ENCODE assay signal across 13 mouse cellular contexts in genomic region chr4:135895071-135895571, GRCm38 (mm10). TPM values are rescaled to one million over a fixed set of nuclear protein-coding genes. Genes with fewer than 3 reads are reported as not detected.
A peak's percentile ranks its signal among the peaks of the same experiment; 100 is the strongest.
DNase-seq lines count a peak whose midpoint lies in the region; ATAC-seq and TF ChIP-seq lines count a peak whose summit lies in the region.
"Had no signal": no experiment of that assay in that cellular context is flagged by ENCODE, and none has a peak within 500 bp of the region (broad histone marks: within the 10 kb centered on the region; RNA-seq: fewer than 3 reads in every experiment).

TSS of gene Cnr2 (plus strand) at chr4:135895394.

- no peak within 1 kb of the TSS; the same call in 1 of the 2 replicates for H3K4me3 ChIP-seq in heart, postnatal 0 days (ENCODE audit: low read depth, low read length)
- H3K4me3 ChIP-seq in G1E (ENCODE audit: low read depth, low read length) = peak within 1 kb of the TSS; percentile 62
- H3K4me3 ChIP-seq in liver, embryonic 13.5 days (replicated peaks) = peak within 1 kb of the TSS; percentile 39
- H3K4me3 ChIP-seq in forebrain, embryonic 15.5 days = no peak within 1 kb of the TSS
- H3K4me3 ChIP-seq: neural tube, embryonic 13.5 days had no signal

- no peak for TF ChIP-seq EP300 in heart, postnatal 0 days (IDR thresholded peaks at IDR 0.05; ENCODE audit: low read depth)

- no peaks in the 10 kb centered on the region for H3K9me3 ChIP-seq in heart, postnatal 0 days (replicated peaks; ENCODE audit: control insufficient read depth, low read length)
- H3K9me3 ChIP-seq in G1E (replicated peaks) = peaks cover 4% of the 10 kb centered on the region; the same call in 1 of the 2 replicates
- no peaks in the 10 kb centered on the region for H3K9me3 ChIP-seq in liver, embryonic 13.5 days (replicated peaks)
- H3K9me3 ChIP-seq in forebrain, embryonic 15.5 days = no peaks in the 10 kb centered on the region
- H3K9me3 ChIP-seq: neural tube, embryonic 13.5 days had no signal

- no peak for DNase-seq in heart, postnatal 0 days (ENCODE audit: low spot score)
- DNase-seq in heart, adult 9 months (ENCODE audit: low spot score in 2 of 2) = no peak
- no peak for DNase-seq in G1E (ENCODE audit: low spot score)
- no peak for DNase-seq in liver, embryonic 13.5 days
- DNase-seq in spleen, postnatal 36 days (ENCODE audit: low spot score in 2 of 2) = peak; percentile 73
- DNase-seq in adrenal gland, adult (ENCODE audit: inconsistent age in 2 of 2, low spot score in 1 of 2) = no peak
- DNase-seq in adrenal gland, postnatal 4 days (ENCODE audit: low spot score in 2 of 2) = no peak
- DNase-seq: adrenal gland, adult 2 months; cerebellum, postnatal 10 days; gastrocnemius, postnatal 14 days had no signal

- no peaks in the 10 kb centered on the region for H3K36me3 ChIP-seq in heart, postnatal 0 days (replicated peaks; ENCODE audit: control insufficient read depth, insufficient read depth, low read length)
- H3K36me3 ChIP-seq in G1E (replicated peaks) = peaks cover 10% of the 10 kb centered on the region
- no peaks in the 10 kb centered on the region for H3K36me3 ChIP-seq in liver, embryonic 13.5 days
- H3K36me3 ChIP-seq in forebrain, embryonic 15.5 days = no peaks in the 10 kb centered on the region
- H3K36me3 ChIP-seq: neural tube, embryonic 13.5 days had no signal

- H3K27me3 ChIP-seq in heart, postnatal 0 days (ENCODE audit: control insufficient read depth, insufficient read depth, low read length) = no peaks in the 10 kb centered on the region
- no peaks in the 10 kb centered on the region for H3K27me3 ChIP-seq in G1E (ENCODE audit: insufficient read depth, low read length)
- H3K27me3 ChIP-seq in liver, embryonic 13.5 days = no peaks in the 10 kb centered on the region
- H3K27me3 ChIP-seq in forebrain, embryonic 15.5 days = no peaks in the 10 kb centered on the region
- H3K27me3 ChIP-seq: neural tube, embryonic 13.5 days had no signal

- 29% methylated on average over 8 of the region's 8 CpGs for WGBS in heart, postnatal 0 days
- 17% methylated on average over 8 of the region's 8 CpGs for WGBS in liver, embryonic 13.5 days (ENCODE audit: insufficient replicate concordance)
- 57% methylated on average over 8 of the region's 8 CpGs for WGBS in forebrain, embryonic 15.5 days

- no peak for TF ChIP-seq CTCF in heart, postnatal 0 days (IDR thresholded peaks at IDR 0.05; ENCODE audit: low read depth)
- no peak for TF ChIP-seq CTCF in G1E (IDR thresholded peaks at IDR 0.05; ENCODE audit: low read depth, low read length)

- H3K27ac ChIP-seq in heart, postnatal 0 days (ENCODE audit: low read depth) = no peak within 1 kb of the TSS
- peak within 1 kb of the TSS; percentile 84 for H3K27ac ChIP-seq in liver, embryonic 13.5 days
- no peak within 1 kb of the TSS for H3K27ac ChIP-seq in forebrain, embryonic 15.5 days (replicated peaks)
- H3K27ac ChIP-seq: neural tube, embryonic 13.5 days had no signal

- peak within 1 kb of the TSS; percentile 16; the same call in 1 of the 2 replicates for H3K4me2 ChIP-seq in heart, postnatal 0 days (ENCODE audit: low read depth, low read length)
- peak within 1 kb of the TSS; percentile 58 for H3K4me2 ChIP-seq in liver, embryonic 13.5 days
- H3K4me2 ChIP-seq in forebrain, embryonic 15.5 days (replicated peaks) = no peak within 1 kb of the TSS
- H3K4me2 ChIP-seq: neural tube, embryonic 13.5 days had no signal

- no peak for ATAC-seq in heart, postnatal 0 days (ENCODE audit: insufficient read depth, low read depth)
- ATAC-seq in G1E (ENCODE audit: extremely low read depth, insufficient number of reproducible peaks, low FRiP score, poor library complexity, severe bottlenecking) = no peak
- peak; percentile 24; the same call in 1 of the 2 replicates for ATAC-seq in liver, embryonic 13.5 days (ENCODE audit: low read depth)
- no peak for ATAC-seq in forebrain, embryonic 15.5 days (replicated peaks)
- ATAC-seq: intestine, postnatal 0 days had no signal

- 0 out of 2 replicates have a peak, but pooled peaks cover 5% of the 10 kb centered on the region for H3K4me1 ChIP-seq in heart, postnatal 0 days (ENCODE audit: control insufficient read depth, insufficient read depth)
- peaks cover 74% of the 10 kb centered on the region for H3K4me1 ChIP-seq in G1E (ENCODE audit: insufficient read depth, low read depth, low read length)
- peaks cover 69% of the 10 kb centered on the region for H3K4me1 ChIP-seq in liver, embryonic 13.5 days (replicated peaks)
- no peaks in the 10 kb centered on the region for H3K4me1 ChIP-seq in forebrain, embryonic 15.5 days
- H3K4me1 ChIP-seq: neural tube, embryonic 13.5 days had no signal

- H3K9ac ChIP-seq in heart, postnatal 0 days (replicated peaks; ENCODE audit: low read depth, low read length) = no peak within 1 kb of the TSS
- peak within 1 kb of the TSS; percentile 64 for H3K9ac ChIP-seq in liver, embryonic 13.5 days
- no peak within 1 kb of the TSS for H3K9ac ChIP-seq in forebrain, embryonic 15.5 days (replicated peaks)
- H3K9ac ChIP-seq: neural tube, embryonic 13.5 days had no signal

RNA-seq across cellular contexts. Expression of gene Cnr2, which starts in this region (rescaled TPM):
- 0.15 and 0.27 TPM in 2 replicates for total RNA-seq in heart, postnatal 0 days (2014; rRNA removed; ENCODE audit: low replicate concordance)
- polyA plus RNA-seq in heart, postnatal 0 days (2015; fragmentation: Nextera tagmentation; extraction: Ambion mirVana) = 0.36 and 0.44 TPM in 2 replicates
- total RNA-seq in G1E (2014; fragmentation: Nextera tagmentation) (13.4 and 13.6 TPM in 2 replicates), G1E (2017) (28.2 and 30.6 TPM in 2 replicates)
- polyA plus RNA-seq in G1E (2012) = 4.0 and 5.1 TPM in 2 replicates
- 2.5 and 3.0 TPM in 2 replicates for polyA plus RNA-seq in liver, embryonic 13.5 days (2015; fragmentation: Nextera tagmentation; extraction: Ambion mirVana)
- total RNA-seq in adrenal gland, postnatal 4 days (2021) = 1 to 10 TPM; 3.8 to 4.1 TPM
- 0.08 and 0.13 TPM in 2 replicates for polyA plus RNA-seq in forebrain, embryonic 15.5 days (2015; fragmentation: Nextera tagmentation; extraction: Ambion mirVana)

Comparison
In these comparisons a context has a peak if more than half of its experiments do, and no peak if none do; other contexts are left out.
1. DNase-seq: peak in spleen, postnatal 36 days (2 of 2); none in heart, postnatal 0 days (single experiment), heart, adult 9 months (0 of 2), G1E (single experiment), liver, embryonic 13.5 days (single experiment), adrenal gland, adult (0 of 2) and adrenal gland, postnatal 4 days (0 of 2).
2. H3K4me3 ChIP-seq: peak in G1E (single experiment) and liver, embryonic 13.5 days (single experiment); none in heart, postnatal 0 days (single experiment) and forebrain, embryonic 15.5 days (single experiment).